Mouse (Mus musculus): ENCODE measurements around the gene Iqschfp.
"Not testable (repeated sequence)": the region's sequence is repeated elsewhere in the genome, so short reads cannot be mapped to it uniquely, and the experiment has no call there.

Gene Iqschfp

GRCm38 (mm10) chr3:68085024-68085423 is 193.0 kb downstream of the Iqschfp start:
- no peak for DNase-seq

DNA sequence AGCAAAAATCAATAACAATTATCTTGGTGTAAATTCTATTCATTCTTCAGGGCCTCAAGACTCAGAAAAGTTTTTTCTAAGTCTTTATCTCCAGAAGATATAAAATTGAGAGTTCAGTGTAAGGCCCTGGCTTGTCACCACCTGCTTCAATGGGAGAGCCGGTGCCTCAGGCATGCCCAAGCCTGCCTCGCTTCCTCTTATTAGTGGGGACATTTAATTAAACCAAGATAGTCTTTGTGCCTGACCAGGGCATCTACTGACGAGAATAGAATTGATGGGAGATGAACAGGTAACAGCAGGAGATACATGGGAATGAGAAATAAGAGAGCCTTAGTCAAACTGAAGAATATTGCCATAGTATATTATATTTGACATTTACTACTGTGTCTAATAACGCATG is 200.1 kb downstream of the Iqschfp start:
- no peak for DNase-seq

GRCm38 (mm10) chr3:68096724-68097431 is 204.8 kb downstream of the Iqschfp start:
- DNase-seq, result no peak

DNA sequence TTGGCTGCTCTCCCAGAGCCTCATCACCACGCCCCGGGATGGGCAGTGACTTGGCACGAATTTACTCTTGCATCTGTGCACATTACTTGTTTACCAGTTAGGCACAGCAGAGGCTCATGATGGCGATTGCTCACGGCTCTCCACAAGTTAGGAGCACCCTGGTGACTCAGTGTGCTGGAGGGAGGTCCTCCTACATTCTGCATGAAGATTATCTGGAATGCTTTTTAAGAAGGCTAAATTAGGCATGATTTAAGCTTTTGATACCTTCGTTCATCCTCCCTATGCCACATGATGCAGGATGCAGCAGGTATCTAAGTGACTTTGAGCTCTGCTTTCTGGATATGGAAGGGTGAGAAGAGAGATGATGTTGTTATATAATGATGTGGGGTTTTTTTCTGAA is 207.5 kb downstream of the Iqschfp start:
- not testable (repeated sequence) for DNase-seq

DNA sequence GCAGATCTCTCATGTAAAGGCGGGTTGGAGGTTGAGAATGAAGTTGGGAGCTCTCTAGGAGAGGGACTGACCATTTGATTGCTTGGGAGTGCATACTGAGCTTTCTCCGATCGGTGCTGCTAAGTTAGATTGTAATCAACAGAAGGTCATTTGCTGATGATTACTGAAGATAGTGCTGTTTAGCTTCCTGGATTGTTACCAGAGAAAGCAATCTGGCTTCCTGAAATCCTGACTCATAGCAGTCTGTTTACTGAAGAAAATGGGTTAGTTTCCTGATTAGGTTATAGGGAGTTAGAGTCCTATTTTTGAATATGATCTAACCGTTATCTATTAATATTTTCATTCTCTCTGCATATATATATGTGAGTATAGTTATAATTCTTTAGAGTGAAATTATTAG is 209.3 kb downstream of the Iqschfp start:
- DNase-seq, result no peak

- DNase-seq, result no peak
Observed at GRCm38 (mm10) chr3:68105081-68105685, 213.2 kb downstream of the Iqschfp start.

DNA sequence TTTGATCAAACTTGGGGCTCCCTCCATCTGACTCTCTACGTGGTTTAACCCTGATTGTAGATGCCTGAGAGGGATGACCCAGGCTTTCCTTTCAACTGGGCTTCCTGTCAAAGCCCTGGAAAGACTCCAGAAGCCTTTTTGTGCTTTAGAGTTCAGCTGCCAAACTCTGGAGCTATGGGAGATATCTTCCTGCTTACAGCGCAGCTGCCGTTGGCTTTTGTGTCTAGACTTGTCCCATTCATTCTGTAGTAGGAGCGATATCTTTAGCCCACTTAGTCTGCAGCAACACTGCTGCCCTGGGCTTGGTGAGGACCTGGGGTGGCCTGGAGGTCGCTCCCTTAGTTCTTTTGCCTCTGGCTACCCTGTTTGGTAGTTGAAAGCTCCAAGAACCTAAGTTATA is 229.3 kb downstream of the Iqschfp start:
- peak; percentile 12 for DNase-seq

- no peak for DNase-seq
Observed at GRCm38 (mm10) chr3:68126284-68126856, 234.3 kb downstream of the Iqschfp start.

- no peak for DNase-seq
Observed at GRCm38 (mm10) chr3:68130386-68130785, 238.4 kb downstream of the Iqschfp start.

DNA sequence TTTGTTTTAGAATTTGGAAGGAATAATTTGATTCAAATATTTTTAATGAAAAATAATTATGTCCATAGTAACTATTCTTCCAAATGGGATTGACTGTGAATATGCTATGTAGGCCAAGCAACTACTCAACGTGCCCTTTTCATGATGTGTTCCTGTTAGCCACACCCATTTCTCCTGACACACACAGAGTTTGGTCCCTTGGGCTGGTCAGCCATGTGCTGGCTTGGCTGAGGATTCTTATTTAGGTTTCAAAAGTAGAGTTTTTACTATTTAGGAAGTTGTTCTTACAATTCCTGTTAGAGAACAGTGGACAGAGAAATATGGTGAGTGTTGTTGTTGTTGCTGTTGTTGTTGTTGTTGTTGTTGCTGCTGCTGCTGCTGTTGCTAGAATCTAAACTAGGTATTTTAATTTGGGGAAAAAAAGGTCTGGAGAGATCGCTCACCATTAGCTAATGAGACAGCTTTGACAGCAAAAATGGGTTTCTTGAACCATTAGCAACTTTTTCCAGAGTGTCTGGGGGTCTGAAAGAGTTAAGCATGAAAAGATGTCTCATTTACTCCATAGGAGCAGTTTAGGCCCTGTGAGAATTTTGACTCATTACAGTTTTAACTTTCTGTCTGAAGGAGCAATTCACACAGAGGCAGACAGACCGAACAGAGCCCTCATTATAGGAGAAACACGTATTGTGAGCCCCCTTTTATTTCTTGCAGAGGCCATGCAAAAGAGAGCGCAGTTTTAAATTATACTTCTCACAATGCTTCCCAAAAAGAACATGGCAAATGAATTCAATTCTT is 247.0 kb downstream of the Iqschfp start:
- no peak for DNase-seq

DNA sequence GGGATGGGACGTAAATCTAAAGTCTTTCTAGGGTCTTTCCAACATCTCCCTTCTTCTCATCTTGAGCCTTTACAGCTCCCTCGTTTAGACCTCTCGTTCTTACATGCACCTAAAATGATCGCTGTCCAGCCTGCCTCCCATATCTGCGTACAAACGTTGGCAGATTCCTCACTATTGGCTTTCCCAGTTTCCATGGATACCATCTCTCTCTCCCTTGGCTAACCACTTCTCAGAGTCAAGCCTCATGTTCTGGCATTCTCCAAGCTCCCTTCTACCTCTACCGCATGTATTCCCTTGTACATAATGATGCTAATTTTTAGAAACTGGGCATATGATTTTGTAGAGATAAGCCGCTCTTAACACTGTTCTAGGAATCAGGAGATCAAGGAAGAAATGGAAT is 258.7 kb downstream of the Iqschfp start:
- no peak for DNase-seq

DNA sequence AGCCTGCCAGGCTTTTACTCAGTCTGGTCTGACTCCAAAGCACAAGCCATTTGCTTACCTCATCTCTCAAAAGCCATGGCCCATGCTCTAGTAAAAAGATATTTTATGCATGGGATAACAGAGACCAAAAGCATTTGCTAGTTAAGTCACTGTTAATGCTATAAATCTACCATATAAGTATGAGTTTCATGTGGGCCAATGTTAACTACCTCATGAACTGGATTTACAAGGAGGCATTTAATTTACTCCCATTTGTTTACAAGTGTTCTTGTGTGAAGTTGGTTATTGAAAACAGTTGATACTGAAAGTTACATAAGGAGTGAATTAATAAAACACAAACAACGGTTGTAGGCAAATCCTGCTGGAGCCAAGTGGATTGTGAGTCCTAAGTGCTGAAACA is 268.1 kb downstream of the Iqschfp start:
- no peak for DNase-seq

- DNase-seq, result no peak
Observed at GRCm38 (mm10) chr3:68160760-68161159, 268.7 kb downstream of the Iqschfp start.

GRCm38 (mm10) chr3:68178248-68178647 is 286.2 kb downstream of the Iqschfp start:
- no peak for DNase-seq

DNA sequence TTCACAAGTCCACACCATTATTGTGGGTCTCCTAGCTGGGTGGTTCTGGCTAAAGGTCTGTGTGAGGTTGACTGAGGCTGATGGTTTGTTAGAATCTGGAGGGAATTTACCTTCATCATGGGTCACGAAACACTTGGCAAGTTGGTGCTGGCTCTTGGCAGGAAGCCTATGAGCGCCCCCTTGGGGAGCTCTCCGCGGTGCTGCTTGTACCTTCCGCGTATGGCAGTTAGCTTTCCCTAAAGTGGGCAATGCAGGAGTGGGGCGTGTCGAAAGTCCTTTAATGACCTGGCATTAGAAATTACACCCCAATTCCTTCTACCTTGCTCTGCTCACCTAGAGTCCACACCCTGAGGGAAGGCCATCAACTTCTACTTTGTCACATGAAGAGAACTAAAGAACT is 295.4 kb downstream of the Iqschfp start:
- peak; percentile 23 for DNase-seq

- DNase-seq, result no peak
Observed at GRCm38 (mm10) chr3:68189100-68189499, 297.1 kb downstream of the Iqschfp start.

DNA sequence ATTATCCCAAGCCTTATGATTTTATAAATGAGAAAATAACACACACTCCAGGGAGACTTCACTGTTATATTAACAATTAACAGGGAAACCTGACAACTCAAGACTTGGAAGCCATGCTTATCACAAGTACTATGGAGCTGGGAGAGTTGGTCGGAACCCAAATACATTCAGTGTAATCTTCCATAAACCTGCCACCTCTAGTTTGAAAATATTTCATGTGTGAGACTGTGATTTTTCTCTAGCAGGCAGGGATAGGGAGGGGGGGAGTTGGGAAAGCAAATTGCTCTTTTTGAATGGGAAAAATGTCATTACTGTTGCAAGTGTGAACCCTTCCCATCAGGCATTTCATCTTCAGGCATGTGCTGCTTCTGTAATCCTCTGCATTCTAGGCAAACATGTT is 304.9 kb downstream of the Iqschfp start:
- DNase-seq, result no peak

- DNase-seq, result no peak
Observed at GRCm38 (mm10) chr3:68201214-68201613, 309.2 kb downstream of the Iqschfp start.

DNA sequence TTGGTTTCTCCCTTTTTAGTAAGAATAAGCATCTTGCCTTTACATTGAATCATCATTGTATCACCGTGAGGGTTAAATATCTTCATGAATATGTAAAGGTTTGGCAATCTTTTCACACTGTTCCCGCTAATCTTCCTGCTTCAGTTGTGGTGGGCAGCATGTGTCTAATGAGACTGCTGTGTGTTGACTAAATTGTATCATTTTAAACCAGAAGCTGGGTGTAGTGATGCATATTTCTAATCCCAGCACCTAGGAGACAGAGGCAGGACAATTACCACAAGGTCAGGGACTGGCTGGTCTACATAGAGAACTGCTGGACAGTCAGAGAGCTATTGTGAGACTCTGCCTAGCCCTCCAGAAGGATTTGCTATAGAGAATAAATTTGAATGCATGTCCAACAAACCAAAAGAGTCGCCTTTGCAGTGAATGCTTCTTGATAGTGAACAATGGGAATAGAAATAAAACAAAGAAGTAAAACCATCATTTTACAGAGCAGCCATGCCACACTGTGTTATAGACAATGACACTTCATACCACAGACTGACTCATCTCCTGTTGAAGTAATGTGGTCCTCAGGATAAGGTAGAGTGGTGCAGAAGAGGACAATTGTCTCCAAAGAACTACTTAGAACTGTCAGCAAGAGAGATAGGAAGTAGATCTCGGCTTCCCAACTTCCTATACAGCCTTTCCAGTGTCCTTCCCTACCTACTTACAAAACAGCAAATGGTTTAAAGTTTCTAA is 310.3 kb downstream of the Iqschfp start:
- DNase-seq, result no peak

GRCm38 (mm10) chr3:68203934-68204467 is 312.0 kb downstream of the Iqschfp start:
- no peak for DNase-seq

DNA sequence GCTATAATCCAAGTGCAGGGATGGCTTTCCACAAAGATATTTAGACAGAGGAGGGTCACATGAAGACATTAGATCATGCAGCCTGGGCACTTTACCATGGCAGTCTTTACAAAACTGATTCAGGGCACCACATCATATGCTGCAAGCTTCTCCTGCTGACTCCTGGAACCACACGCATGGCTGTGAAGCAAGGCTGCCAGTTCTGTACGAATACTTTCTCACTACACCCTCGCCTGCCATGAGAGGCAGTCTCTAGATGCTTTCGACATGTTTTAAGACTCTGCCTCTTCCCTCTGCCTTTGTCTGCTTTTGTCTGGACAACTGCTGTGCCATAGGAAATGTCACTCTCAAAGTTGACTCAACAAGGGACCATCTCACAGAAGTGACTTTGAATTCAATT is 318.4 kb downstream of the Iqschfp start:
- no peak for DNase-seq

DNA sequence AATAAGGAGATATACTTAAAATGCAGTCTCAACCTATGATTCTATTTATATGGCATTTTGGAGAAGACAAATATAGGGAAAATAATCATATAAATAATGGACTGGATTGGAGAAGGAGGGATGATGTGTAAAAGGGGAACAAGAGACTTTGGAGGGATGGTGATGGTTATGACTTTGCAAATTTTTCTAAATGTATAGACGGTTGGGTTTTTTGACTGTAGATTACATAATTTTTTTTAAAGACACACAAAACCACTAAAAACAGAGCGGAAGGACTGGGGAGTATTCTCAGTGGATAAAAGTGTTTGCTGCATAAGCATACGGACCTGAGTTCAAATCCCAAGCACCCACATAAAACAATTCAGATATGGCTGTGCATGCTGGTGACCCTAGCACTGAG is 329.4 kb downstream of the Iqschfp start:
- DNase-seq, result no peak

DNA sequence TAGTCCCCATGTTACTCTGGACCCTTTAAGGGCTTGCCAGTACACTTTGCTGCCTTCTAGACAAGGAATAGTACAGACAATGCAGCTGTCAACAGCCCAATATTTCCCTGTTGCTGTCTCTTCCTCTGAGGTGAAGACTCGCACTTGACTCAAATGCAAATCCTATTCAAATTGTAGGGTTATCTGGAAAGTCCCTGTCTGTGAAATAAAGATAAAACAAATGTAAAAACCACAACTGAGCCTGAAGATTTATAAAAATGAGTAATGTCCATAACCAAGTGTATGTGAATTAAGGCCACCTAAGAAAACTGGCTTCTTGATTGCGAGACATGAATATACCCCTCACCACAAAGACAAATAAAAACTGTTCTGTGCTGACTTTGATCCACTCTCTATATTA is 347.9 kb downstream of the Iqschfp start:
- no peak for DNase-seq
